Mouse (Mus musculus): ENCODE results near the gene Stoml3. TPM values are rescaled to one million over a fixed set of nuclear protein-coding genes. Genes with fewer than 3 reads are reported as not detected.

Gene Stoml3
- polyA plus RNA-seq, 1 experiment = not detected

- Histone ChIP-seq H3K4me1 (ENCODE audit: control insufficient read depth, insufficient read depth, insufficient read length) (no peaks in the 10 kb centered on the region), H3K36me3 (ENCODE audit: control insufficient read depth, insufficient read depth, low read length) (peaks cover 46% of the 10 kb centered on the region), H3K27me3 (ENCODE audit: control insufficient read depth, insufficient read depth, low read length) (no peaks in the 10 kb centered on the region), H3K4me3 (ENCODE audit: extremely low read depth, insufficient read depth, insufficient read length) (no peak overlapping the region), H3K27ac (ENCODE audit: insufficient read depth, low read length) (no peak overlapping the region)
- 93% methylated on average over 6 of the region's 6 CpGs for WGBS
- TF ChIP-seq CTCF (IDR thresholded peaks at IDR 0.05; ENCODE audit: extremely low read depth, insufficient read depth, insufficient read length, insufficient replicate concordance) = no peak
- TF ChIP-seq POLR2A (IDR thresholded peaks at IDR 0.05; ENCODE audit: low read depth, low read length) = no peak
- no peak for DNase-seq (ENCODE audit: low read depth in 1 of 2, low spot score in 2 of 2)
These were observed 34.4 kb upstream of the Stoml3 start for GRCm38 (mm10) chr3:53454005-53454404.

GRCm38 (mm10) chr3:53454561-53454960 is 33.9 kb upstream of the Stoml3 start:
- Histone ChIP-seq H3K27me3 (ENCODE audit: control insufficient read depth, insufficient read depth, low read length) (no peaks in the 10 kb centered on the region), H3K4me1 (ENCODE audit: control insufficient read depth, insufficient read depth, insufficient read length) (no peaks in the 10 kb centered on the region), H3K4me3 (ENCODE audit: extremely low read depth, insufficient read depth, insufficient read length) (no peak overlapping the region), H3K36me3 (ENCODE audit: control insufficient read depth, insufficient read depth, low read length) (peaks cover 46% of the 10 kb centered on the region), H3K27ac (ENCODE audit: insufficient read depth, low read length) (no peak overlapping the region)
- TF ChIP-seq CTCF (IDR thresholded peaks at IDR 0.05; ENCODE audit: extremely low read depth, insufficient read depth, insufficient read length, insufficient replicate concordance) (no peak), POLR2A (IDR thresholded peaks at IDR 0.05; ENCODE audit: low read depth, low read length) (no peak)
- 89% methylated on average over 6 of the region's 6 CpGs for WGBS
- no peak for DNase-seq (ENCODE audit: low read depth in 1 of 2, low spot score in 2 of 2)

DNA sequence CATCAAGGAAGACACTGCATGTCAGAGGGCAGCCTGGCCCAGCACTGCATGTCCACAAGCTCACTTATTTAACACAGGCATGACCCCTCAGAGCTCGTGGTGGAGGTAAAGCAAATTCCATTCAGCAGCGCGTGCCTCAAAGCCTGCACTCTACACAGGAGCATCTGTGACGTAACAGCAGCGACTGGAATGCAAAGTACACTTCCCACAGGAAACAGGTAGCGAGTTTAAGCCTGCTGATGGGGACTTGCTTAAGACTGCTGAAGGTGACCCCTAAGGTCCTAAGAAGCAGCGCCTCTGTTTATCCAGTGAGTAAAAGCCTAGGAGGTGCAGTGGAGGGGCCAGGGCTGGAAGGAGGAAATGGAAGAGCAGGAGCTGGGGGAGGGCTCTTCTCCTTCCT is 33.5 kb upstream of the Stoml3 start:
- H3K4me3 ChIP-seq (ENCODE audit: extremely low read depth, insufficient read depth, insufficient read length) = no peak overlapping the region
- TF ChIP-seq CTCF (IDR thresholded peaks at IDR 0.05; ENCODE audit: extremely low read depth, insufficient read depth, insufficient read length, insufficient replicate concordance) = no peak
- TF ChIP-seq POLR2A (IDR thresholded peaks at IDR 0.05; ENCODE audit: low read depth, low read length) = no peak
- H3K27ac ChIP-seq (ENCODE audit: insufficient read depth, low read length) = no peak overlapping the region
- DNase-seq (ENCODE audit: low read depth in 1 of 2, low spot score in 2 of 2) = no peak
- 85% methylated on average over 7 of the region's 7 CpGs for WGBS
- peaks cover 42% of the 10 kb centered on the region for H3K36me3 ChIP-seq (ENCODE audit: control insufficient read depth, insufficient read depth, low read length)
- no peaks in the 10 kb centered on the region for H3K4me1 ChIP-seq (ENCODE audit: control insufficient read depth, insufficient read depth, insufficient read length)
- H3K27me3 ChIP-seq (ENCODE audit: control insufficient read depth, insufficient read depth, low read length) = no peaks in the 10 kb centered on the region

DNA sequence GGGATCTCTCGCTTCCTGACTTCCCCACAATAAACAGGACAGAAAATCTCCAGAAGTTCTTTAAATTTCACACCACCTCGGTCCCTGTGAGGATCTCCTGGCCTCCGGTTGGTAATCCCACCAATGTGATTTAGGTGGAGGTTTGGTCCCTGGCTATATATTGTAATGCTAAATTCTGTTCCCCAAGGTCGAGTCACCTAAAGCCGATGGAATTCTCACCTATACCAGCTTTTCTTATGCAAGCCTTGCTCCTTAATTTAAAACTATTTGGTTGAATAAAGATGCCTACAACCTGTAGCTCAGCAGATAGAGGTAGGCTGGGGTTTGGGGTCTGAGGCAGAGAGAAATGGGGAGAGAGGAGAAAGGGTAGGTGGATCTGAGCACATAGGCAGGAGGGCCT is 30.7 kb upstream of the Stoml3 start:
- no peak overlapping the region for H3K4me3 ChIP-seq (ENCODE audit: extremely low read depth, insufficient read depth, insufficient read length)
- H3K36me3 ChIP-seq (ENCODE audit: control insufficient read depth, insufficient read depth, low read length) = peaks cover 27% of the 10 kb centered on the region
- no peak for TF ChIP-seq POLR2A (IDR thresholded peaks at IDR 0.05; ENCODE audit: low read depth, low read length)
- TF ChIP-seq CTCF (IDR thresholded peaks at IDR 0.05; ENCODE audit: extremely low read depth, insufficient read depth, insufficient read length, insufficient replicate concordance) = no peak
- H3K4me1 ChIP-seq (ENCODE audit: control insufficient read depth, insufficient read depth, insufficient read length) = 0 out of 2 replicates have a peak, but pooled peaks cover 3% of the 10 kb centered on the region
- DNase-seq (ENCODE audit: low read depth in 1 of 2, low spot score in 2 of 2) = no peak
- no peak overlapping the region for H3K27ac ChIP-seq (ENCODE audit: insufficient read depth, low read length)
- WGBS = 93% methylated on average over 5 of the region's 5 CpGs
- no peaks in the 10 kb centered on the region for H3K27me3 ChIP-seq (ENCODE audit: control insufficient read depth, insufficient read depth, low read length)

DNA sequence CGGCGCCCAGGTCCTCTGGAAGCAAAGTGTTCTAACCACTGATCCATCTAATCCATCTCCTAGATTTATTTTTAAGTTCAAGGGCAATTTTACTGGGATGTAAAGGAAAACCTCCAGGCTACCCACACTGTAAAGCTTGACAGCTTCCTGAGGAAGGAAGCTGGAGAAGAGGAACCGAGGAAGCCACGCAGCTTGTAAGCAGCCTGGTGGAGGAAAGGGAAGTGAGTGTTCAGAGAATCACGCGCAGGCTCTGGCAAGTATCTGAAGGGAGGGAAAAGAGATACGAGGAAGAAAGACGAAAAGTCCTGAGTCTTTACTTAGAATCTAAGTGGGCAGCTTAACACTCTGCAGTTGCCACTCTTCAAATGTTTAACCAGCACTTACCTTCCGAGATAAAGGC is 28.3 kb upstream of the Stoml3 start:
- Histone ChIP-seq H3K36me3 (ENCODE audit: control insufficient read depth, insufficient read depth, low read length) (peaks cover 18% of the 10 kb centered on the region), H3K4me1 (ENCODE audit: control insufficient read depth, insufficient read depth, insufficient read length) (peaks cover 3% of the 10 kb centered on the region; the same call in 1 of the 2 replicates), H3K4me3 (ENCODE audit: extremely low read depth, insufficient read depth, insufficient read length) (no peak overlapping the region), H3K27me3 (ENCODE audit: control insufficient read depth, insufficient read depth, low read length) (no peaks in the 10 kb centered on the region), H3K27ac (ENCODE audit: insufficient read depth, low read length) (no peak overlapping the region; the same call in 1 of the 2 replicates)
- DNase-seq (ENCODE audit: low read depth in 1 of 2, low spot score in 2 of 2) = no peak
- TF ChIP-seq CTCF (IDR thresholded peaks at IDR 0.05; ENCODE audit: extremely low read depth, insufficient read depth, insufficient read length, insufficient replicate concordance) = no peak
- TF ChIP-seq POLR2A (IDR thresholded peaks at IDR 0.05; ENCODE audit: low read depth, low read length) = no peak
- 49% methylated on average over 9 of the region's 9 CpGs for WGBS

DNA sequence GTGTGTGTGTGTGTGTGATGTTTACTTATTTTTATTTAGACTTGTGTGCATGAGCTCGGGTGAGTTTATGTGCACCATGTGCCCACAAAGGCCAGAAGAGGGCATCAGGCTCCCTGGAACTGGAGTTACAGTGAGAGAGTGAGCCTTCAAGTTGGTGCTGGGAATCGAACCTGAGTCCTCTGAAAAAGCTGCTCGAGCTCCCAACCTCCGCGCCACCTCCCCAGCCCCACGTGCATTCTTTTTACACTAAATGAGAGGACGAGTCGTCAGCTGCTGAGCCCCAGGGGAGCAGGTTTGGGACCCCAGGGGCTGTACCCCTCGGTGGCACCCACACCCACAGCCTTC is 25.8 kb upstream of the Stoml3 start:
- no peak for TF ChIP-seq POLR2A (IDR thresholded peaks at IDR 0.05; ENCODE audit: low read depth, low read length)
- TF ChIP-seq CTCF (IDR thresholded peaks at IDR 0.05; ENCODE audit: extremely low read depth, insufficient read depth, insufficient read length, insufficient replicate concordance) = no peak
- Histone ChIP-seq H3K4me3 (ENCODE audit: extremely low read depth, insufficient read depth, insufficient read length) (peak overlapping the region; percentile 90), H3K27ac (ENCODE audit: insufficient read depth, low read length) (peak overlapping the region; percentile 99), H3K4me1 (ENCODE audit: control insufficient read depth, insufficient read depth, insufficient read length) (peaks cover 12% of the 10 kb centered on the region), H3K27me3 (ENCODE audit: control insufficient read depth, insufficient read depth, low read length) (no peaks in the 10 kb centered on the region), H3K36me3 (ENCODE audit: control insufficient read depth, insufficient read depth, low read length) (peaks cover 6% of the 10 kb centered on the region)
- peak in 1 of 2 experiments; percentile 45 for DNase-seq (ENCODE audit: low read depth in 1 of 2, low spot score in 2 of 2)
- 4% methylated on average over 9 of the region's 9 CpGs for WGBS

DNA sequence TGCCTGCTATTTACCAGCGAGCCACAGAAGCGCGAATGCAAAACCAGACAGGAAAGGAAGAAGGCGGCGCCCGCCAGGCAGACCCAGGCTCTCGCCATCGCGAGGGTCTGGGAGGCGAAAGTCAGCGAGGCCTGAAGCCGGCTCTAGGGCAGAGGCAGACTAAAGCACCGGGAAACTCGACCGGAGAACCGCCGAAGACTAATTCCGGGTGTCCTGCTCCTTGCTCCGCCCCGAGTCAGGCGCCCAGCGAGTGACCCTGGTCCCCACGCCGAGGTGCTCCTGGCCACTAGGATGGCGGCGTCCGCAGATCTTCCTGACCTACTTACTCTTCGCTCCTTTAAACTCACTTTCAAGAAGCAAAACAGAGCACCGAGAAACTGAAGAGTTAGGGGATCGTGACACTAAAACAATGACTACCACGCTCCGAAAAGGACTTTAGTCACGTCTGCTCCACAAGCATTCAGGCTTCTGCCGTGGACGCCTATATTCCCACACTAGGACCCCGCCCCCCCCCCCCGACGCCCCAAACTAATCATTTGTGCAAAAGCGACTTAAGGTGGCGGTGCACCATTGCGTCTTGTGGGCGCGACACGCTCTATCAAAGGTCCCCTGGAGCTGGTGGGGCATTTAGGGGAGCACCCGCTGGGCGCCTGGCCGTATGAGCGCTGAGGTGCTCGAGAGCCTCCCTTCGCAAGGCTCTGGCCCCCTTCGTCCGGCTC is 25.2 kb upstream of the Stoml3 start, which contains the start of the genes Nhlrc3 and Proser1:
Gene Nhlrc3, minus strand, starts transcription at position 287 of the 719 bp plus-strand sequence.
Gene Proser1, plus strand, starts transcription at position 621 of the 719 bp plus-strand sequence.
- Histone ChIP-seq H3K27me3 (ENCODE audit: control insufficient read depth, insufficient read depth, low read length) (no peaks in the 10 kb centered on the region), H3K4me3 (ENCODE audit: extremely low read depth, insufficient read depth, insufficient read length) (peak within 1 kb of the TSS; percentile 90), H3K4me1 (ENCODE audit: control insufficient read depth, insufficient read depth, insufficient read length) (peaks cover 12% of the 10 kb centered on the region), H3K27ac (ENCODE audit: insufficient read depth, low read length) (peak within 1 kb of the TSS; percentile 99), H3K36me3 (ENCODE audit: control insufficient read depth, insufficient read depth, low read length) (peaks cover 2% of the 10 kb centered on the region; the same call in 1 of the 2 replicates)
- no peak for TF ChIP-seq POLR2A (IDR thresholded peaks at IDR 0.05; ENCODE audit: low read depth, low read length)
- no peak for TF ChIP-seq CTCF (IDR thresholded peaks at IDR 0.05; ENCODE audit: extremely low read depth, insufficient read depth, insufficient read length, insufficient replicate concordance)
- under 1% methylated on average over 51 of the region's 52 CpGs for WGBS
- peak; percentile 91 to 94 for DNase-seq (ENCODE audit: low read depth in 1 of 2, low spot score in 2 of 2)
